Mouse (Mus musculus) cerebellum, postnatal 25 days (tissue): ENCODE measurements around the gene Sept9.

Experiments
- DNase-seq, 2 experiments: peaks; one replicate each; pipeline ENCODE4 v3.0.0; 2021; ENCODE audit warnings: mixed read lengths in 2 of 2

Gene Sept9

GRCm38 (mm10) chr11:117266906-117267721, 67.7 kb downstream of the Sept9 start:
- no peak for DNase-seq

GRCm38 (mm10) chr11:117267828-117268227, 68.4 kb downstream of the Sept9 start:
- no peak for DNase-seq

- DNase-seq = no peak
These were observed 69.0 kb downstream of the Sept9 start for GRCm38 (mm10) chr11:117268304-117268956.

GRCm38 (mm10) chr11:117269053-117269702, 69.7 kb downstream of the Sept9 start:
- no peak for DNase-seq

- no peak for DNase-seq
These were observed 70.5 kb downstream of the Sept9 start for GRCm38 (mm10) chr11:117269946-117270345.

- no peak for DNase-seq
These were observed 75.5 kb downstream of the Sept9 start for GRCm38 (mm10) chr11:117274973-117275372.

- peak in 1 of 2 experiments; percentile 26 for DNase-seq
These were observed 76.5 kb downstream of the Sept9 start for GRCm38 (mm10) chr11:117275999-117276398.

- no peak for DNase-seq
These were observed 77.5 kb downstream of the Sept9 start for GRCm38 (mm10) chr11:117276946-117277345.

GRCm38 (mm10) chr11:117278113-117278512, 78.7 kb downstream of the Sept9 start:
- DNase-seq = no peak

GRCm38 (mm10) chr11:117278514-117278913, 79.1 kb downstream of the Sept9 start:
- DNase-seq = no peak

GRCm38 (mm10) chr11:117279993-117280392, 80.5 kb downstream of the Sept9 start:
- DNase-seq = no peak

GRCm38 (mm10) chr11:117283048-117283888, 83.8 kb downstream of the Sept9 start:
- no peak for DNase-seq

- no peak for DNase-seq
These were observed 84.5 kb downstream of the Sept9 start for GRCm38 (mm10) chr11:117283889-117284450.

GRCm38 (mm10) chr11:117284721-117285605, 85.5 kb downstream of the Sept9 start:
- DNase-seq = peak; percentile 53 to 56

GRCm38 (mm10) chr11:117285606-117285931, 86.1 kb downstream of the Sept9 start:
- DNase-seq = no peak

GRCm38 (mm10) chr11:117287792-117288191, 88.3 kb downstream of the Sept9 start:
- DNase-seq = no peak

GRCm38 (mm10) chr11:117288765-117289164, 89.3 kb downstream of the Sept9 start:
- DNase-seq = no peak

- no peak for DNase-seq
These were observed 92.0 kb downstream of the Sept9 start for GRCm38 (mm10) chr11:117291271-117292059.

GRCm38 (mm10) chr11:117292446-117292845, 93.0 kb downstream of the Sept9 start:
- DNase-seq = no peak

GRCm38 (mm10) chr11:117295266-117295665, 95.8 kb downstream of the Sept9 start:
- no peak for DNase-seq

- no peak for DNase-seq
These were observed 96.6 kb downstream of the Sept9 start for GRCm38 (mm10) chr11:117296116-117296499.
